9 mouse cellular contexts compared by ENCODE assay signal in genomic region chr14:79327033-79327432, GRCm38 (mm10). TPM values are rescaled to one million over a fixed set of nuclear protein-coding genes. Genes with fewer than 3 reads are reported as not detected.
A peak's percentile ranks its signal among the peaks of the same experiment; 100 is the strongest.
DNase-seq lines count a peak whose midpoint lies in the region; ATAC-seq and TF ChIP-seq lines count a peak whose summit lies in the region.
"Had no signal": no experiment of that assay in that cellular context is flagged by ENCODE, and none has a peak within 500 bp of the region (broad histone marks: within the 10 kb centered on the region; RNA-seq: fewer than 3 reads in every experiment).

No protein-coding gene starts in this region.

- H3K36me3 ChIP-seq in lung, postnatal 0 days (ENCODE audit: insufficient read depth, low read length), result no peaks in the 10 kb centered on the region

- intact Hi-C loops in left cerebral cortex, postnatal 14 days (cut with DNase I), result loop anchor here (2.0 kb wide), 1 partner anchor 202 kb away; no protein-coding TSS in a partner anchor

- H3K4me3 ChIP-seq in bone marrow macrophage, adult 2 months (ENCODE audit: insufficient read depth, low read length), result no peak overlapping the region
- no peak overlapping the region for H3K4me3 ChIP-seq in lung, postnatal 0 days (ENCODE audit: low read depth, low read length)
- H3K4me3 ChIP-seq: megakaryocyte, embryonic 14.5 days had no signal

- no peak overlapping the region for H3K27ac ChIP-seq in bone marrow macrophage, adult 2 months (ENCODE audit: insufficient read depth, low read depth, low read length)
- H3K27ac ChIP-seq in lung, postnatal 0 days (ENCODE audit: low read length), result no peak overlapping the region

- 0 out of 2 replicates have a peak, but pooled peaks have one; percentile 44 for TF ChIP-seq CTCF in bone marrow macrophage, adult 2 months (IDR thresholded peaks at IDR 0.05; ENCODE audit: low read depth, low read length)
- TF ChIP-seq CTCF in lung, postnatal 0 days (IDR thresholded peaks at IDR 0.05), result peak; percentile 80

- no peaks in the 10 kb centered on the region for H3K27me3 ChIP-seq in lung, postnatal 0 days (replicated peaks; ENCODE audit: insufficient read depth, low read length)
- H3K27me3 ChIP-seq: megakaryocyte, embryonic 14.5 days had no signal

- peak; percentile 68 for ATAC-seq in erythroid progenitor cell, adult 5-6 weeks (replicated peaks; ENCODE audit: low FRiP score, poor library complexity, severe bottlenecking)
- no peak; the same call in 1 of the 2 replicates for ATAC-seq in lung, postnatal 0 days

- no peak overlapping the region for H3K4me2 ChIP-seq in lung, postnatal 0 days (replicated peaks; ENCODE audit: low read depth, low read length)

- 18% methylated on average over 5 of the region's 5 CpGs for WGBS in lung, postnatal 0 days

- no peak for TF ChIP-seq EP300 in lung, postnatal 0 days (IDR thresholded peaks at IDR 0.05)

- H3K9me3 ChIP-seq in lung, postnatal 0 days (ENCODE audit: low read length), result no peaks in the 10 kb centered on the region

- TF ChIP-seq POLR2A in bone marrow macrophage, adult 2 months (IDR thresholded peaks at IDR 0.05; ENCODE audit: borderline replicate concordance, low read depth, low read length), result no peak

- H3K4me1 ChIP-seq in bone marrow macrophage, adult 2 months (ENCODE audit: control insufficient read depth, insufficient read depth, low read length), result peaks cover 6% of the 10 kb centered on the region
- no peaks in the 10 kb centered on the region for H3K4me1 ChIP-seq in lung, postnatal 0 days (ENCODE audit: insufficient read depth, low read depth, low read length)

- H3K9ac ChIP-seq in lung, postnatal 0 days (replicated peaks; ENCODE audit: low read depth), result no peak overlapping the region

- DNase-seq in adrenal gland, postnatal 10 days, result peak; percentile 48
- DNase-seq in adrenal gland, postnatal 4 days (ENCODE audit: low spot score in 2 of 2), result no peak
- DNase-seq in left cerebral cortex, postnatal 14 days (ENCODE audit: low spot score in 2 of 2), result peak; percentile 61 to 62
- no peak for DNase-seq in left cerebral cortex, adult 11 months (ENCODE audit: low spot score)
- DNase-seq in lung, postnatal 0 days (ENCODE audit: low spot score), result peak; percentile 42
- DNase-seq in ovary, postnatal 10 days (ENCODE audit: low spot score), result no peak

RNA-seq across cellular contexts. Expression of gene Rgcc, which starts 25.6 kb away (rescaled TPM):
- total RNA-seq in adrenal gland, postnatal 10 days (2021), result 100 to 1,000 TPM; 154 to 227 TPM
- 10 to 100 TPM; 72.3 to 97.8 TPM for total RNA-seq in adrenal gland, postnatal 4 days (2021)
- total RNA-seq in left cerebral cortex, postnatal 14 days (2021), result 10 to 100 TPM; 42.7 to 43.2 TPM
- 0.60 TPM in 1 of 2 replicates, not detected in the other for polyA plus RNA-seq in bone marrow macrophage, adult 2 months (2012; ENCODE audit: insufficient read depth, insufficient read length, missing spikeins)
- total RNA-seq in erythroid progenitor cell, adult 5-6 weeks (2015; ENCODE audit: low replicate concordance), result 138 and 211 TPM in 2 replicates
- 175 and 244 TPM in 2 replicates for total RNA-seq in erythroid progenitor cell, adult 5-6 weeks (2017; ENCODE audit: low replicate concordance)
- polyA plus RNA-seq in lung, postnatal 0 days (2015; fragmentation: Nextera tagmentation; extraction: Ambion mirVana), result 357 and 645 TPM in 2 replicates

Comparison
In these comparisons a context has a peak if more than half of its experiments do, and no peak if none do; other contexts are left out.
1. DNase-seq: peak in adrenal gland, postnatal 10 days (single experiment), left cerebral cortex, postnatal 14 days (2 of 2) and lung, postnatal 0 days (single experiment); none in adrenal gland, postnatal 4 days (0 of 2), left cerebral cortex, adult 11 months (single experiment) and ovary, postnatal 10 days (single experiment).